Mouse (Mus musculus): Measurements from ENCODE around the gene Wdr90.
"Not testable (repeated sequence)": the region's sequence is repeated elsewhere in the genome, so short reads cannot be mapped to it uniquely, and the experiment has no call there.

The Wdr90 gene

DNA sequence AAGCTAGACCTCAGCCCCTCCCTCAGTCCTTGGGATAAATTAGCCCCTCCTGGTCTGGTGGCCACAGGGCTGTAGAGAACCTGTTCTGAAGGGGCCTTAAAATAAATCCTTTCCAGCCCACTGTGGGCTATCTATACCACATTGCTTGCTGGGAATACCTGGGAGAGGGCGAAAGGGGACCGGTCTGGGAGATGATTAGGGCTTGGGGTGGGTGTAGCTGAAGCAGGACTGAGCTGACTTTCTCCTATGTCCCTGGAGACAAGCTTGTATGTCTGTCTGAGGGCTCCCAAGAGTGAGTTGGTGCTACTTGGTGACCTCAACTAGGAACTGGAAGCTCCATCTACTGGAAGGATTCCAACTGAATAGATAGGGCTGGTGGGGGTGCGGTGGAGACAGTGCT lies 15.7 kb upstream of the Wdr90 start:
- no peak for DNase-seq (ENCODE audit: low spot score in 2 of 2)

DNA sequence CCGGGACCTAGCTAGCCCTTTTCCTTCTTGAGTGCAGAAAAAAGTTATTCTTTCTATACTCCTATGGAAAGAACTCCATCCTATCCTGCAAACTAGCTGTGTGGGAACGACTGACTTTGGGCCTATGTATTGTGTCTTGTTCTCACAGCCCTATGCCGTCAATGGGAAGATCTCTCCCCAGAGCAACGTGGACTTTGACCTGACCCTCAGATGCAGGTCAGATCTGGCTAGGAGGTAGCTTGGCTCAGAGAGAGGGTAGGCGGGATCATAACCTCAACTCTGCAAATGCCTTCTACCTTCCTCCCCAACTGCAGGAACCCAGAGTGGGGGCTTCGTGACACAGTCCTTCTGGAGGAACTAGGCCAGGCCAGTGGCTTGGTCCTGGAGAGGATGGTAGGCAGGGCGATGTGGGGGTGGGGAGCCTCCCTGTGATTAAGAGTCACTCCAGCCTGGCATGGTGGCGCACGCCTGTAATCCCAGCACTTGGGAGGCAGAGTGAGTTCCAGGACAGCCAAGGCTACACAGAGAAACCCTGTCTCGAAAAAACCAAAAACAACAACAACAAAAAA lies 15.1 kb upstream of the Wdr90 start:
- DNase-seq (ENCODE audit: low spot score in 2 of 2), result no peak

DNA sequence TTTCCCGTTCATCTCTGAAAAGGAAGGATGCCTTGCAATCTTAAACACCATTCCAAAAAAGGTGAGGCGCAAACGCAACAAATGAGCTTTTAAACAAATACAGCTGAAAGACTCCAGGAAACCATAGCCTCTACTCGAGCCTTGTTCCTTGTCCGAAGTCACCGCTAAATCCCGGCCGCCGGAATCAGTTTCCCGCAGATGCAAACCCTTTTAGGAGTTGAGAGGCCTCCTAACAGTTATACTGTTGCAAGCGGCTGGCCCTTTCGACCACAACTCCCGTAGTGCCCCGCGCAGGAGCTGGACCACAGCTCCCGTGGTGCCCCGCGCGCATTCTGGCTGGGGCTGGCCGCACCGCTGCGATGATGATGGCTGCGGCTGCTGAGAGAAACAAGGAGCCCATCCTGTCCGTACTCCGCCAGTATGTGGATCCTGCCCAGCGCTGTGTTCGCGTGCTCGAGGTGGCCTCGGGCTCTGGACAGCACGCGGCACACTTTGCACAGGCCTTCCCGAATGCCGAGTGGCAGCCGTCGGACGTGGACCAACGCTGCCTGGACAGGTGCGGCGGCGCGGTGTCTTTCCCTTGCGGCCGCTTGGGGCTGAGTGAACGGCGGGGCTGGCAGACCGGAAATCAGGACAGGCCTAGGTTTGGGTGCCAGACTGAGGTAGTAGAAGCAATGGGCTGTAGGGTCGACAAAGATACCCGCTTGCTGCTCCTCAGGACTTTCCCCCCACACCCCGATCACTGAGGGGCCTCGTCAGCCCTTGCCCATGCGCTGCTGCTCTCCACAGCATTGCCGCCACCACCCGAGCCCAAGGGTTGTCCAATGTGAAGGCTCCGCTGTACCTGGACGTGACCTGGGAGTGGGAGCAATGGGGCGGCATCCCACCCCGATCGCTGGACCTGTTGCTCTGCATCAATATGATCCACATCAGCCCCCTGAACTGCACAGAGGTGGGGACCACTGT lies 14.2 kb upstream of the Wdr90 start:
- DNase-seq (ENCODE audit: low spot score in 2 of 2), result peak; percentile 80 to 88

DNA sequence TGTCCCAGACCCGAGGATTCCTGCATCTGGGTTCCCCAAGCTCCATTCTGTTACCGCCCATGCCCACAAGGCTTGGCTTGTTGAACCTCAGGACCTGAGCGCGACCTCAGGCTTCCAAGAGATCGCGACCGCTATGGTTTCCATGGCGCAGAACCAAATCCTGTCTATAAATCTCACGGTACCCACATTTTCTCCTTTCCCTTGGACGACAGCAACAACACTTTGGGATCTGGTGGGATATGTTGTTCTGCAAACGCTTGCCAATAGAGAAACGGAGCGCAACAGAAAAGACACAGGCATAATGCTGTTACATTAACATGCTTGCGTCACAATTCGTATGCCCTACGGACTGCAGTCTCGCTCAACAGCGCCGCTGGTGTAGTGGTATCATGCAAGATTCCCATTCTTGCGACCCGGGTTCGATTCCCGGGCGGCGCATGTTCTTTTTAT lies 13.4 kb upstream of the Wdr90 start, which contains the start of gene Mettl26:
Gene Mettl26, plus strand, starts transcription at position 354 of the 450 bp plus-strand sequence.
- DNase-seq (ENCODE audit: low spot score in 2 of 2), result peak; percentile 85 to 95

DNA sequence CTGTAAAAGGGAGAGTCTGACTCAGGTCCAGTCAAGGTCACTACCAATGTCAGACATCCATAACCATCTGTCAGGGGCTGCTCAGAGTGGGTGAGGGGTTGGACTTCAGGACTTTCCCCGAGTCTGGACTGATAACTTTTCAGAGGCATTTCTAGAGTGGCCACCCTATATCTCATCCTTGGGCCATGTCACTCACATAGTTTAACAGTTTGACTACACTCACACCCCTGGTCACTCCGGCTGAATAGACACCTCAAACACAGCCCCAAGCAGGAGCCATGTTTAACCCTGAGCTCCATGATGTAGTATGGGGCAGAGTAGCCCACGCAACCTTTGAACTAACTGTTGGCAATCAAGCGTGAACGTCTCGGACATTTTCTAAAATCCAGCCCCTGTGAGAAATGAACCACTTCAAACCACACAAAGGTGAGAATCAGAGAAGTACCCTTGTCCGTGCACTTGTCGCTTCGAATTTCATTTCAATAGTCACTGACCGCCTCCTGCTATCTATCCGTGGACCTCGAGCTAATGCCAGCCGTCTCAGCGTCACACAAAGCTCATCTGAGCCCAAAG lies 12.9 kb upstream of the Wdr90 start:
- DNase-seq (ENCODE audit: low spot score in 2 of 2), result no peak

DNA sequence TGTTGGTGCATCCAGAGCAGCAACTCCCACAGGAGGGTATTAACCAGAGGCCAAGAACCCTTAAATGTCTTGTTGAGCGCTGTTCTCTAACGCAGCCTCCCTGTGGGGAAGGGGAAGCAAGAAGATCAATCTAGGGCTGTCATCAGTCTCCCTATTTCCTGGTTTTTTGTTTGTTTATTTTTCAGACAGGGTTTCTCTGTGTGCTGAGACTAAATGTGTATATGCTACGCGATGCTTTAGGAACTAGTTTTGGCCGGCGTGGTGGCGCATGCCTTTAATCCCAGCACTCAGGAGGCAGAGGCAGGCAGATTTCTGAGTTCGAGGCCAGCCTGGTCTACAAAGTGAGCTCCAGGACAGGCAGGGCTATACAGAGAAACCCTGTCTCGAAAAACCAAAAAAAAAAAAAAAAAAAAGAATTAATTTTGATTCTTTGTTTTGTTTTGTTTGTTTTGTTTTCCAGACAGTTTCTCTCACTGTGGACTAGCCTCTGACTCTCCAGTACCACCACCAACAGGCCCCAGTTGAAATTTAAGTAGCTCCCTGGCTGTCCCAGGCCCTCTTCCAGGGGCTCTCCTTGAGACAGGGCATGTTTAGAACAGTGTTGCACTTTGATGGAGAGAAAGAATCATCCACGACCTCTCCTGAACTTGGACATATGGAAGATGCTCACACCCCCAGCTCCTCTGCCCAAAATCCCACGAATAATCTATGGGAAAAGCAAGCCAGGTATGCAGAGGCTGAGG lies 12.3 kb upstream of the Wdr90 start:
- DNase-seq (ENCODE audit: low spot score in 2 of 2), result no peak

DNA sequence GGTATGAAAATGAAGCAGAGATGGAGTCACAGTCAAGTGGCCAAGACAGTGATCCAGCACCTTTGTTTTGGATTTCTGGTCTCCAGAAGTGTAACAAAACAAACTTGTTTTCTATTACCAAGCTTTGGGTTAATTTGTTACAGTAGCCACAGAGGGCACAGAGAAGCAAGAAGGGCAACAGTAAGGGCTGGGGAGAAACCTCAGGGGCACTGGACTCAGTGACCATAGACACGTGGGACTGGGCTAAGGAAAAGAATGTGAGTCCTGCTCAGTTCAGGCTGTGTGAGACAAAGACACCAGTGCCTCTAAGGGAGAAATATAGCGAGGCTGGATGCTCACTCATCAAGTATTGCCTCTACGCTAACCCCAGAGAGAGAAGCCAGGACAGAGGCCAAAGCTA lies 11.4 kb upstream of the Wdr90 start:
- no peak for DNase-seq (ENCODE audit: low spot score in 2 of 2)

DNA sequence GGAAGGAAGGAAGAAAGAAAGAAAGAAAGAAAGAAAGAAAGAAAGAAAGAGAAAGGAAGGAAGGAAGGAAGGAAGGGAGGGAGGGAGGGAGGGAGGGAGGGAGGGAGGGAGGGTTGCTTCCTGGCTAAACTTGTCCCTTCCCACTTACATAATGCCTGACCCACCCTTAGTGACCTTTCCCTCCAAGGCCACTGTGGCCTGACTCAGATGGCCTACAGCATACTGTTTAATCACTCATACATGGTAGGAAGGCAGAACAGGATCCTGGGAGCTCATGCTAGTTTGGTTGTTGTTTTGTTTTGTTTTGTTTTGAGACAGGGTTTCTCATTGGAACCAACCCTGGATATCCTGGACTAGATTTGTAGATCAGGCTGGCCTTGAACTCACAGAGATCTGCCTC lies 10.3 kb upstream of the Wdr90 start:
- not testable (repeated sequence) for DNase-seq (ENCODE audit: low spot score in 2 of 2)

DNA sequence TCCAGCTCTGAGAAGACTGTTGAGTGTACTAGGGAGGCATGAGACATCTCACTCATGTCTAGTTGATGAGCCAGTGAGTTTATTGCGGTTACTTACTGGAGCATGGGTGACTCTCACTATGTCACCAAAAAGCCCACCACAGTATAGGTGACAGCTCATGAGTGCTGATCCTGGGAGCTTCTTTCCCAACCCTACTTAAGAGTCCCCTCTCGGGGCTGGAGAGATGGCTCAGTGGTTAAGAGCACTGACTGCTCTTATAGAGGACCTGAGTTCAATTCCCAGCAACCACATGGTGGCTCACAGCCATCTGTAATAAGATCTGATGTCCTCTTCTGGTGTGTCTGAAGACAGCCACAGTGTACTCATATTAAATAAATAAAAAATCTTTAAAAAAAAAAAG lies 8.7 kb upstream of the Wdr90 start:
- DNase-seq (ENCODE audit: low spot score in 2 of 2), result no peak

DNA sequence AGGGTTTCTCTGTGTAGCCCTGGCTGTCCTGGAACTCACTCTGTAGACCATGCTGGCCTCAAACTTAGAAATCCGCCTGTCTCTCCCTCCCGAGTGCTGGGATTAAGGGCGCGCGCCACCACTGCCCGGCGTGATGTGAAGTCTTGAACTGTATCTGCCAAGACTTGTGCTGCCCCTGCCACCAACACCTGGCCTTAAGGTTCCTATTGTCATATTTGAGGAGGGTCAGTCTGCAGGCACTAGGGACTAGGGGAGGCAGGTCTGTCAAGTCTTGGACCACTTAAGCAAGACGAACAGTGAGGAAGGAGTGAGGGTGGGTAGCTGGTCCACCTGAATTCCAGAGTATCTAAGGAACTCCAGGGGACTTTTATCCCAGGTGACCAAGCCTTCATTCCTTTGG lies 8.2 kb upstream of the Wdr90 start:
- DNase-seq (ENCODE audit: low spot score in 2 of 2), result no peak

DNA sequence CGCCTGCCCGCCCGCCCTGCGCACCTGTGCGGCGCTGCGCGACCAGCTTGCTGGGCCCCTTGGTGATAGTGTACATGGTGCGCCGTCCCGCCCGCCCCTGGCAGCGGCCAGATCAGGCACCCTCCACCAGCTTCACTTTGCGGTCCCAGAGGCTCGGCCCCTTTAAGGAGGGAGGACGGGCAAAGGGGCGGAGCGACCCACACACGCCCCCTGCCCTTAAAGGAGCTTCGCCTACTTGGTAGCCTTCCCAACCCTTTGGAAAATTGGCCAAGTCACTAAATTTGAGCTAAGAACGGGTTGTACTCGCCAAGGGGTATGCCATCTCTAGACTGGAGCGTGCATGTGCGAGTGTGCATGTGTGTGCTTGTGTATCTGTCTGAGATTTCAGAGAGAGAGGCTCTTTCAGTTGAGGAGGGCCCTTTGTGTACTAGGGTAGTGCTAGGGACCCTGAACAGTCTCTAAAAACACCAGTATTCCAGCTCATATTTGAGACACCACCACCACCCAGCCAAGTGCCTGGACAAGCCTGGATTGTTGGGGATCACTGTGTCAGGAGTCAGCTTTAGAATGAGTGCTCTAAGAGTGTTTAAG lies 7.4 kb upstream of the Wdr90 start, which contains the start of gene Mcrip2:
Gene Mcrip2, minus strand, starts transcription at position 164 of the 591 bp plus-strand sequence.
- DNase-seq (ENCODE audit: low spot score in 2 of 2), result peak; percentile 69 to 78

DNA sequence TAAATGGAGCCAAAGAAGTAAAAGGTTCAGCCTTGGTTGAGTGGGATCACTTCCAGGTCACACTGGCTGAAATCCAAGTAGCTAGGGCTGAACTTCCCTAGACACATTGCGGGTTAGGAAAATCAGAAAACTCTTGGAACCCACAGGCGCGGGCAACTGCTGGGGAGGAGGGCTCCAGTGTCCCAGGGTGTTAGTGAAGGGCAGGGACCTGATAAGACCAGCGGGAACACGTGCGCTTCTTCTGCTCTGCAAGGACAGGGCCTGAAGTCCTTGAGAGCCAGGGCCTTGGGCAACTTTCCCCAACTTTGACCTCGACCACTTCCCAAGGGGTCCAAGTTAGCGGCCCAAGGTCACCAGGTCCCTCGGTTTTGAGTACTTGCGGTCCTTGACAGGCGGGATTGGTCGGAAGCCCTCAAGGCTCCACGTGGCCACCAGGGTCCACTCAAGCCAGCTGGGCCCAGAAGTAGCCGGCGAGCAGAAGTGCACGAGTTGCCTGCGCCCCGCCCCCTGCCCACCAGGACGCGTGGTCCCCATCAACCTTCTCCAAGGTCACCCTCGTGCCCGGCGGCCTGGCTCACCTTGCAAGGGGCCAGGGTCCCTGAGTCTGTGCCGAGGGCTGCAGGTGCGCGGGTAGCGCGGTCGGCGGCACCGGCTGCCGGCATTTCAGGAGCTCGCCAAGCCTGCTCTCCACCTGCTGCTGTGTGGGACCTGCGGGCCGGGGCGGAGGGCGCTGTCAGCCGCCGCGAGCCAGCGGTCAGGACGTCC lies 6.7 kb upstream of the Wdr90 start:
- no peak for DNase-seq (ENCODE audit: low spot score in 2 of 2)

DNA sequence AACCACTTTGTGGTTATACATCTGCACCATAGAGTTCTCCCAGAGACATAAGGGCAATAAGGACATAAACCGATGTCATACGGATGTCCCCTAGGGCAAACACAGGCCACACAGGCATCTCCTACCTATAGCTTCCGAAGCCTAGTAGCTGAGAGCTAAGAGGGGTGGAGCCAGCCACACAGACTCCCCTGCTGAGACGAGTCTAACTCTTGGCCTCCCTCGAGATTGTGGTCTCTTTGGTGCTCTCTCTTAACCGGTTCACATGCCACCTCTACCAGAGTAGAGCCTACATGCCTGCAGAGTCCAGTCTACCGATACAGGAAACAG lies 6.2 kb upstream of the Wdr90 start:
- no peak for DNase-seq (ENCODE audit: low spot score in 2 of 2)

DNA sequence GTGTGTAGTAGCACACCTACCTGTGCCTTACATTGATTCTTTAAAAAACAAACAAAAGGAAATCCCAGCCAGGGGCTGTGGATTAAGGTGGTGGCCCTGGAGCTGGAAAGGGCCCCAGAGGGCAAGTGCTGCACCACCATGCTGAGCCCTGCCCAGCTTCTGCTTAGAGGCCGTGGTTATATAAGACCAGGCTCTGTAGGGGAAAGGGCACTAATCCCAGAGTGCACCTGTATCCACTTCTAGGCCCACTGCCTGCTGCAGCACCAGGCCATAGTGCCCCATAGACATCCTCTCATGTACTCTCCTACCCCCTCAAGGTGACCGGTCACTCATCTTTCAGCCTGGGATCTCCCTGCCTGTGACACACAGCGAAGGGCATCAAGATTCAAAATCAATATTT lies 4.9 kb upstream of the Wdr90 start:
- no peak for DNase-seq (ENCODE audit: low spot score in 2 of 2)

DNA sequence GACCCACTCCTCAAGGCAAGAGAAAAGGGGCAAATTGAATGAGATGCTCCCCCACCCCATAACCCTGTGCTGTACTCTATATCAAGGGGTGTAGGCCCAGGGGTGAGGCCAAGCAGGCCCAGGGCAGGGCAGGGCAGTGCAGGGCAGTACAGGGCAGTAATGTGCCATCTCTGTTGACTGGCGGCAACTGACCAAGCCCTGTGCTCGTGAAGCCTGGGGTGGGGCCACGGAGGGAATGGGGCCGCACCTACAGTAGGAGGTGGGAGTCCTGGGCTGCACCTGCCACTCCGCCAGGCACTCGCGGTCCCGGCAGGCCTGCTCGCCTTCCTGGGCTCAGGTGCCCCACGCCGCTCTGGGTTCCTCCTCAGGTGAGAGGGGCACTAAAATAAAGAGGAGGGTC lies 4.0 kb upstream of the Wdr90 start:
- no peak for DNase-seq (ENCODE audit: low spot score in 2 of 2)

DNA sequence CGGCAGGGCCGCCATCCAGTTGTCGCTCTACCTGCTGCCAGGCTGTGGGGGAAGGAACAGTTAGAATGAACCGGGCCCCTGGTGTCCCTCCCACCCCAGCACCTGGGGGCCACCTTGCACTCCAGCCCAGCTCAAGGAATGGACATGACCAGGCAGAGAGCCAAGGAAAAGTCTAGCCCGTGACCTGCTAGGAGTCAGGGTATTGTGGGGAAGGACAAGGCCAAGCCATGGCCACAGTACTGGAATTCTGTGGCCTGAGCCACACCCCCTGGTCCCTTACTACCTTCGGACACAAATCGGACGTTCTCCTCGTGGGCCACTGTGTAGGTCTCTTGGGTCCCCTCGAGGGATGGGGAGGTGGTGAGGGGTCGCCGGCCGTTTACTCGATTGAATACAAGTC lies 3.0 kb upstream of the Wdr90 start:
- no peak for DNase-seq (ENCODE audit: low spot score in 2 of 2)

DNA sequence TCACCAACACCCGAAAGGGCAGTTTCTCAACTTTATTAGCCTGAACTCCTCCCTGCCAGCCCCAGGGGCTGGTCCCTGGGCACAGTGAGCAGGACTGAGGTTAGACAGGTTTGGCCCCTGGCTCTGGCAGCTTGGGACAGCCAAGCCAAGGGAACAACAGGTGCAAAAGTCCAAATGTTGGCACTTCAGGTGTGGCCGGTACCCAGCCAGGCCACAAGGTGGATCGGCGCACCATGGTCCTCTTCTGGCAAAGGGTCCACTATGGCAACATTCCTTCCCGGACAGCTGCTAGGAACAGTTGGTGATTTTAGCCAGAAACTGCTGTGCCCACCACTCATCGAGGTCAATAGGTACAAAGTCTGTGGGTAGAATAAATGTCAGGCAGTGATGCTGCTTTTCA lies 2.4 kb upstream of the Wdr90 start:
- DNase-seq (ENCODE audit: low spot score in 2 of 2), result no peak

DNA sequence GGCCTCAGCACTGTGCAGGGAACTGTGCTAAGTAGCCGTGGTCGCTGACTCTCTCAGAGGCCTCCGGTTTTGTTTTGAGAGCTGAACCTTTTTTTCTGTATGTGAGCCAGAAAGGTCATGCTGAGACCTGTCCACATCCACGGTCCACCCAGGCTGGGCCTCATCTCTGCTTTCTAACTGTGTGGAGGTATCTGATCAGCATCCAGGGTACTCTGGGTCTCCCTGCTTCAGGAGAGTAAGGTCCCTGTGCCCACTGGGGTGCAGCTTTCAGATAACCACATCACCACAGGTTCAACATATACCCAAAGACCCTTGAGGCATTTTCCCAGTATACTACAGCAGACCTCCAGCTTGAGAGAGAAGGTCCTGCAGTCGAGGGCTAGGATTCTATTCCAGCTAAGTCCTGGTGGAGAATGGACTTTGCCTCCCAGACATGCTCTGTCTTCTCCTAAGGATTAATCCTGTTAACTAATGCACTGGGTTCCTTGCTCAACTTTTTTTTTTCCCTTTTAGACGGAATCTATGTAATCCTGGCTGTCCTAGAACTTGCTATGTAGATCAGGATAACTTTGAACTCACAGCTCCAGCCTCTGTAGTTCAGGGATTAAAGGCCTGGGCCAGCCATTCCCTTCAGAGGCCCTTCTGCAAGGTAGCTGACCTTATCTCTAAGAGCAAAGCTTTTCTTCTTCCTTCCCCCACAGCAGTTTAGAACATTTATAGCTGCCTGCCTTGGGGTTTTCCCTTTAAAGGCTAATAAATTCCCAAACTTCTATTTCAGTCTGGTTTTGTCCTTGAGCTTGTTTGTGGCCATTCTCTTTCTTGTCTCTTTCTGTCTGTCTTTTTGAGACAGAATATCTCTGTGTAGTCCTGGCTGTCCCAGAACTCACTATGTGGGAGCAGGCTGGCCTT lies 657 bp upstream of the Wdr90 start:
- no peak for DNase-seq (ENCODE audit: low spot score in 2 of 2)

DNA sequence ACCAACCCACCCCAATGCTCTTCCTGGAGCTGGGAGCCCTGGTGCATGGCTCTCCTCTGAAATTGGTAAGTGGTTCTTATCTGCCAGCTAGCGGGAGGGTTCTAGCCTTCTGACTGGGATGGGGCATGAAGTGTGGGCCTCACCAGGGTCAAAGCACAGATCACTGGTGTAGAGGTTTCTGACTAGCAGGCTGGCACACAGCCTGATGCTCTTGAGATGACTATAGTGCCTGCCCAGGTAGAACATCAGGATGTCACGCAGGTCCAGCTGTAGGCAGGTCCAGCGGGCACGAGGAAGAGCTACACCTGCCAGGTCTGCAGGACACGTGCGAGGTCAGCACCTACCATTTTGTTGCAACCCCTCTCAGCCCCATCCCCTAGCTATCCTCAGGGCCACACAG lies 1.1 kb downstream of the Wdr90 start:
- no peak for DNase-seq (ENCODE audit: low spot score in 2 of 2)

DNA sequence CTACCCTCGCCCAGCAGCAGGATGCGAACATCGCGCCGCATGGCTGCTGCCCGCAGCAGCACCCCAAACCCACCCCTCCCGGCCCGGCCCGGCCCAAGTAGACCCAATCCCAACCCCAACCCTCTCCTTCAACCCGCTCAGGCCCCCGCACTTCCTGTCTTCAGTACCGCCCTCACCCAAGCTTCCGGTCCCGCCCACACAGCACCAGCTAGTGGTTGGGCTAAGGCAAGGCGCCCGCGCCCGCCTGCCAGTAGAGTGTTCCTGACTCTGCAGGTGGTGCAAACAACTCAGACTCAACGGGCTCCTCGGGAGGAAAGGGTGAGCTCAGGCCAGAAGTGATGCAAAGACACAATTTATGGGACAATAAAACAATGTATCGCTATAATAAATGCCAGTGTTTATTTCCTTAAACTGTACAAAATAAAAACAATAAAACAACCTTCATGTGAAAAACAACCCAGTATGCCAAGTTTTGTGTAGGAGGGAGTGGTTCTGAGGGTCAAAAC lies 16.9 kb downstream of the Wdr90 start, which contains the start of gene Rhot2:
Gene Rhot2, minus strand, starts transcription at position 456 of the 506 bp plus-strand sequence.
- DNase-seq (ENCODE audit: low spot score in 2 of 2), result peak; percentile 93
